Mouse (Mus musculus) megakaryocyte-erythroid progenitor cell, adult 5-6 weeks (primary cell): ENCODE measurements at regions not wholly inside any gene's neighbourhood (a gene's known extent, or its start where the extent isn't known, plus 50 kb on each side); places are given as distances from the start of the nearest gene placed in this dataset.
"Not testable (repeated sequence)": the region's sequence is repeated elsewhere in the genome, so short reads cannot be mapped to it uniquely, and the experiment has no call there.

Experiments
- ATAC-seq: replicated peaks from 2 replicates; pipeline ENCODE4 v1.8.0; 2016; ENCODE audit warnings: mild to moderate bottlenecking, inconsistent platforms; ENCODE audit not compliant: severe bottlenecking, poor library complexity, low FRiP score, low TSS enrichment

DNA sequence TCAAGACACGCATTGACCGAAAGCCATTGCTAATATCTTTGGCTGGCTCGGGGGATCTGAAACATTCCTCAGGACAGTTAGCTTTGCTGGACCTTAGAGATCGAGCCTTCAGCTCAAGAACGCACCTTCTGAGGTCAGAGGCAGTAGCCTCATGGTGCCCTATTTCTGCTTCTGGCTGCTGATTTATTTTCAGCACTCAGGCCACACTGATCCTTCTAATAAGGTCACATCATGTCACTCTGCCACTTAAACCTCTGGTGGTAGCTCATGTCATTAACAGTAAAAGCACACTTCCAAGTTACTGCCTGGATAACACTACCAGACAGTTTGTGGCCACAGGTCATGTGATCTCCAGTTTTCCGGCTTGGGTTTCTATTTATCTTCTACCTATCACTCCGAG lies 325.9 kb upstream of the Tmpo start:
- ATAC-seq = no peak

DNA sequence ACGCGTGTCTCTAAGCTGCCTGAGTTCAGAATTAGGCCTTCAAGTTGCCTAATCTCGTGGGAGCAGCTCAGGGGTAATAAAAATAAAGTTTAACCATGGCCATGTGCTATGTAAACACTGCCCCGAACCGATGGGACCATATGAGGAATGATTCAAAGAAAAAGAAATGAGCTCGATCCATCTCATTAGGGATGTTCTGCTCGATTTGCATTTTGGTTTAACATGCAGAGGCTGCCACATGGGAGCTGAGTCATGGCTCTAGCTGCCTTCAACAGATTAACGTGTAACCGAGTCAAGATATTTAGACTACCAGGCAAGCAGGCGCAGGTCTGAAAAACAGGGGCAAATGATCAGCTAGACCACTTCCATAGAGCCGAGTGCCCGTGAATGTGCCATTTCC lies 323.8 kb upstream of the Tmpo start:
- no peak for ATAC-seq

DNA sequence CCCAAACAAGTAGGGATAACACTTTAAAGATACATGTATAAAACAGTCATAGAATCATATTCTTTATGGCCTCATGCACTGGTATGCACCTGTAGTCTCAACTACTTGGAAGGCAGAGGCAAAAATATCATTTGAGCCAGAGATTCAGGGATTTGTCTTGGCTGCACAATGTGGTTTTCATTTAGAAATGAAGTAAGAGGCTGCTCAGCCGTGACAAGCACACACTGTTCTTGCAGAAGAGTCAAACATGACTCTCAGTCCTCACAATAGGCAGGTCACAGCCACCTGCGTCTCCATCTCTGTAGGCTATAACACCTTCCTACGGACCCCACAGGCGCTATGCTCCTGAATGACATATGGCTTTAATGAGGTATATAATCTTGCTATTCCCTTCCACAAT lies 317.4 kb upstream of the Tmpo start:
- no peak for ATAC-seq

DNA sequence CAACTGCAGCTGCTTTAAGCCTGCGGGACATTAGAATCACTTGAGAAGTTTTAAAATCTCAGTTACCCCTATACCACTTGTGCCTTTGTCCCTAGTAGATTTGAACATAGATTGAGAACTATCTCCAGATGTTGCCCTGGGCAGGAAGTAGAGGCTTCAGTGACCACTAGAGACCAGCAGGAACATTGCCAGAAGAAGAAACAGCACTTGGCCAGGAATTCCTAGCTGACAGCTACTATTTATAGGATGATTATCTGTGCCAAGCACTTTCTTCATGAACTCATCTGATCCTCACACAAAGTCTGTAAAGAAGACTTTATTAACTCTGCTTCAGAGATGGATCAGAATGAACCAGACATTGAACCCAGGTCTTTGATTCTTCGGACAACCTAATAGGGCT lies 283.6 kb upstream of the Tmpo start:
- no peak for ATAC-seq

DNA sequence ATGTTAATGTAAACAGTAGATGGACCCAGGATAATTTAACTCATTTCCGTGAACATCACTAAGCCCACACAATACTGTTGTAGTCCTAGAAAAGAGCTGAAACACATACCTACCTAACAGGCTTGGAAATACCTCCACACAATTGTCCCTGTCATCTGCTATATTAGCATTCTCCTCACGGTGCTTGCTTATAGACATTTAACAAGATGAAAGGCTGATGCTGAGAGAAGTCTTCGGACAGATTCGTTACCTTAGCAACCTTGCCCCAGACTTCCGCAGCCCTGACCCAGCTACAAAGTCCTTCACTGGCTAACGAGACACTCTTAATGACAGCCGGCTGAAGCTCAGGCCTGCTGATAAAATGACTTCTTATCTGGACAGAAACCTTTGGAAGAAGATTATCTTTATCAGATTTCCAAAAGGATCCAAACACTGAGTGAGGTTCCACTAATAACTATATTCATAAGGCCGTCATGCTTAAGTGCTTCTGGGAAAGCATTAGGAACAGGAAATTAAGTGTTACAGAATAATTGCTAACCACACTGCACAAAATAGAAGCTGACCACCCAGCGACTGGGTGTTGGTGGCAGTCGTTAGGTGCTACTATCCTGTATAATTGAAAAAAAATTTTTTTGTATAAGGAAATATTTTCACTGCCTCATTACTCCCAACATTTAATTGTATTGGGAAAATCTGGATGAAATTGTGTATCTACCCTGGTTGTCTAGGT lies 267.0 kb upstream of the Tmpo start:
- ATAC-seq = no peak

DNA sequence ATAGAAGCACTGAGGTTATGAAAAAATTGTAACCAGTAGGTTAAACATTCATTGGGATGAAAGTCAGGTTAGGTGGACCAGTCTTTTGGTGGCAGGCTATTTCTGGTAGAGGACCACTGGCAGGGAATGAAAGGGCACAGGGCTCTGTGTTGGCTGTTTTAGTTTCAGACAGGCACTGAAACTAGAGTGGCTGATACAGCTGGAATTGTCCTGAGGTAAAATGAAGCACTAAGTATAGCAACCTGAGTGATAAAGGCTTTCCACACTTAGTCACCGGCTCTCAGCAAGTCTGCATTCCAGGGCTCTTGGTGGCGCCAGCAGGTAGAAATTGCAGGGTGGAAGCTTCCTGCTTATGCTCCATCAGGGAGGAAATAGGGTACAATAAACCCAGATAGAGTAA lies 262.2 kb upstream of the Tmpo start:
- ATAC-seq = no peak

DNA sequence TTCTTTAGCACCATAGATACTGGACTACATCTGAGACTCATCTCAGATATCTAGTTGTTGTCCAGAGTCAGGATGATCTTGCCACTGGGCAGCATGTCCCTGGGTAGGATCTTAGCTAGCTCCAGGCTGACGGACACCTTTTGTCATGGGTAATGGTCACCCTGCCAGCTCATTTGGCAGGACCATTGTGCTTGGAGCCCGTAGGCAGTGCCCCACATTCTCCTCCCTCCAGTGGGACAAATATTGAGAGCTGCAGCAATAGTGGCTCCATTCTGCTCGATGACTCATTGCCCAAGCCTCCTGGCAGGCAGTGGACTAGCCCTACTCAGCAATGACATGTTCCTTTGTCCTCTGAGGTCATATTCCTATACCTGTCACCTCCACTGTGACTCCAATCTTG lies 258.9 kb upstream of the Tmpo start:
- no peak for ATAC-seq

DNA sequence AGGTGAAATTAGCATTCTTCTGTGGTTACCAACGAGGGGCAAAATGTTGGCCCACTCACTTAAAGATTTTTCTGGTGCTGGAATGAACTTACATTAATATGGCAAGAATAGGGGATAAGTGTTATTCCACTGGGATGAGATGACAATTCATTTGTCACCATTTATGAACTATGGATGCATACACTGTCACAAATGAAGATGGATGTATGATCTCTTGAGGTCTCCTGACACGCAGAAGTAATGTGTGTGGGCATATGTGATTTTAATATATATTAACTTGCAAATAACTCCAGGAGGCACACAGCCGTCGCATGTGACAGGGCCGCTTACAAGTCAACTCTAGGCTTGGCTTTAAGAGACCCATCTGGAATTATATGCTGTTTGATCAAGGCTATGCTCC lies 256.8 kb upstream of the Tmpo start:
- ATAC-seq = no peak

DNA sequence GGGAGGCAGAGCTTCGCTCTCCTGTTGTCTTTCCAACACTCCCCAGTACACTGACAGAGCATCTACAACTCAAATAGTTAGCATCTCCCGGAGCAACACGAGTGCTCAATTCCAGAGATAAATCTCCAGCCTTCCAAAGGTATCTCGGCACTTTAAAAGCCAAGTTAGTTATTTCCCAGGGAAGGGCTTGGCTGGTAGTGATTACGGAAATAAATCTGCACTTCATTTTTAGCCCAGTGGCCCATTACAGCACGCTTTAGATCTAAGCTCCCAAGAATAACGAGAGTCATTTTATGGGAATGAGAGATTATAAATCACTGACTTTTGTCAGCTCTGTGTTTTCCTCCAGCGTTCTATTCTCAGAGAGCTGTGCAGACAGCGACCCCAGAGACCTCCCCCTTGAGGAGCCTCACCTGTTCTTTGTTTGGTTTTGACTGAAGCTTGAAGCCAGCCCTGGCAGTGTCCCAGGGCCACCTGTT lies 255.0 kb upstream of the Tmpo start:
- no peak for ATAC-seq

DNA sequence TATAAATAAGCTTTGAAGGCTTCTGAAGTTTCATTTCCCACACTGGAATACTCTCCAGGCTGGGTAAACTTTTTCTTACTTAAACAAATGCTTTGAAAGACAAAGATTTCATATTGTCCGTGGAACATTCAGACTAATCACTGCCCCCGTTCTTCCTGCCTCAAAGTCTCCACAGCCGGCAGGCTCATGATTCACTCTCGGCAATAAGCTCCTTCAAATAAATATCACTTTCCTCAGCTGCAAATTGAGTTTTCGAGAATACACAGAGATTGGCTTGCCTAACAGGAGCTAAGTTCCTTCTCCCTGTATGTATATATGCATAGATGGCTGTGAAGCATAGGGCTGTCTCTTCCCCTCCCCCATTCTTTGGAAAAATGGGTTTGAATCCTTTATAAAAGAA lies 249.2 kb upstream of the Tmpo start:
- no peak for ATAC-seq

DNA sequence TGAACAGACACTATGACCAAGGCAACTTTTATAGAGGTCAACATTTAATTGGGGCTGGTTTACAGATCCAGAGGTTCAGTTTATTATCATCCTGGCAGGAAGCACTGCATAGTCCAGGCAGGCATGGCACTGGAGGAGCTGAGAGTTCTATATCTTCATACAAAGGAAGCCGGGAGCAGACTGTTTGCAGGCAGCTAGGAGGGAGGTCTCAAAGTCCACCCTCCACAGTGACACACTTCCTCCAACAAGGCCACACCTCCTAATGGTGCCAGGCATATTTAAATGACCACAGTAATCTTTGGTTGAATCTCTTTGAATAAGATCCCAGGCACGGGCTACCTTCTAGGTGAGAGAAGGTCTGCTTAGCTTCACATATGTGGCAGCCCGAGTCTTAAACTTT lies 245.5 kb upstream of the Tmpo start:
- no peak for ATAC-seq

DNA sequence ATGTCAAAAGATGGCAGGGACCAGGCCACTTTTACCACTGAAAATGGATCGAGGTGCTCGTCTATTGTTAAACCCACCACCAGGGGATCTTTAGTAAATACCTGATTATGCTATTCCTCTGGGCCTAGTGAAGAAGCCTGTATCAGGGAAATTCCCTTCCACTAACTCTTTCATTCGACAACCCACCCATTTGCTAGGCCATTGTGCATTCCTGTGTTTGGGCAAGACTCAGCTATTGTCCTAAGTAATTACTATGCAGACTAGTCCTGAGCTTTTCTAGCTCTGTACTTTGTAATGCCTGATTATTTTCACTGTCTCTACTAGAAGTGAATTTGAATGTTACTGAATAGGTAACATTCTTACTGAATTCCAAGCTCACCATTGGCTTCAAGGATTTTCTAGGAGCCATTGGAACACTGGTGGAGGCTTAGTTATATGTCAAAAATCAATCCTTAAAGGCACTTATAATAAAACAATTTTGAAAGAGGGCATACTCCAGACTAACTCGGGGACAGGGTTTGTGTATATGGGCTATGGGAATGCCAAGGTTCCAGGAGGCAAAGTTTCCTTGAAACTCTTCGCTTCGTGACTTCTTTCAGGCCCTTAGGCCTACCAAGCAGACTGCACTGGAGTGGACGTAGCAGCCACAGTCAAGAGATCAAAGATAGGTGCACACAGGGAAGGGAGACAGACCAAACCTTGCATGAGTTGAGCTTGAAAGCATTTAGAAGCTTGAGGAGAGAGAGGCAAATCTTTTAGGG lies 244.7 kb upstream of the Tmpo start:
- not testable (repeated sequence) for ATAC-seq

DNA sequence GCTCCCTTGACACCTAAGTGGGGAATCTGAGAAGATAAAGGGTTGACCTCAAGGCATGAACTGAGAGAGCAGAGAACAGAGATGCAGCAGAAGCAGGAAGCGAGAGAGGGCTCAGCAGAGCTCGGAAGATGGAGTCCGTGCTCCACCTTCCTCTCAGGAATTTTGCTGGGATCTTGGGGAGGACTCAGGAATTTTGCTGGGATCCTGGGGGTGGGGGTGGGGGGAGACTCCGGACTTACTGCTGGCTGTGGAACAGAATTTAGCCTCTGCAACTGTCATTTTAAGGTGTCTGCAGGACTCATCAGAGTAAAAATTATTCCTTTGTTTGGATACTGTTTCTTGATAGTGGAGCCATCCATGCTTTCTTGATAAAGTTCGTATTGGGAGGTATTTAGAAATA lies 243.7 kb upstream of the Tmpo start:
- no peak for ATAC-seq

DNA sequence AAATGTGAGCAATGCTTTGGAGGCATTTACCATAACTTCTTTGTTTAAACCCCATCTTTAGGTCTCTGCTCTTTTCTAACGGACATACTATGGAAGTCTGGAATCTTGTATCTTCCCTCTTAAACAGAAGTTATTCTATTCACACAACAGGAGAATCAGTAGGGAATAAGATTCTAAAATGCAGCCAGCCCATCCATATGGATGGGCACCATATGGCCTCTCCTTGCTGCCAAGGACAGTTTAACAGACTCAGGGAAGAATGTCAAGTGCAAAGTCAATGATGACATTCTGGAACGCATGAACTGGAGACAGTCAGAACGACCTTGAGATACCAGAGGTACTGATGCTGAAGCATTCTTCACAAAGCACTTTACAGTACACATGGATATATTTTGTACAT lies 206.1 kb upstream of the Tmpo start:
- ATAC-seq = no peak

DNA sequence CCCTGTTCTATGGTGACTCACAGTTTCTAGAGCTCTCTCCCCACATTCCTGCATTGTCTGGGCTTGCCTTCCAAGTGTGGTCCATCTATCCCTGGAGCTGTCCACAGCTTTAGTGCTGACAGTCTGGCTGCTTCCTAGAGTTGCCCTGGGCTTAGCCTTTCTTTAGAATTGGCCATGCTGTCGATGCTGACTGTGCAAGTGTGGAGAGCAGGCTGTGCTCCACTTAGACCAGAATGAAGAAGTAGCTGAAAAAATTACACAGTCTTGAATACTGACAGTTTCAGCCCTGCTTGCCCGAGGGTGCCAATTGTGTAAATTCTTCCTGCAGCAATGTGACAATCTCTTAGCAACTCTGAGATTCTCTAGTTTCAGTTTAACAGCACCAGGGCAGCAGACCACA lies 203.3 kb upstream of the Tmpo start:
- ATAC-seq = no peak

DNA sequence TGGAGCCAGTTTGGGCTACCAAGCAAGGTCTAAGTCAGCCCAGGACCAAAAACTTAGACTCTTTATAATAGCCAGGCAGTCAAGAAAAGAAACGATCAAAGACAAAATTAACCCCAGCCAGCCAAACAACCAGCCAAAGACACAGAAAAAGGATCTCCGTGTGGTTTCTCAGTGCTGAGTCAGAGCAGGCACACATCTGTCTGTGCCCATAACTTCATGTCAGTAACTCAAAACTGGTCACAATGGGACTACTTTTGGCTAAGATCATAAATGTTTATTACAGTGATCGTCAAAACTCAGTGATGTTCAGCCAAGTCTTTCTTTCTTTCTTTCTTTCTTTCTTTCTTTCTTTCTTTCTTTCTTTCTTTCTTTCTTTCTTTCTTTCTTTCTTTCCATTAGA lies 195.6 kb upstream of the Tmpo start:
- no peak for ATAC-seq

DNA sequence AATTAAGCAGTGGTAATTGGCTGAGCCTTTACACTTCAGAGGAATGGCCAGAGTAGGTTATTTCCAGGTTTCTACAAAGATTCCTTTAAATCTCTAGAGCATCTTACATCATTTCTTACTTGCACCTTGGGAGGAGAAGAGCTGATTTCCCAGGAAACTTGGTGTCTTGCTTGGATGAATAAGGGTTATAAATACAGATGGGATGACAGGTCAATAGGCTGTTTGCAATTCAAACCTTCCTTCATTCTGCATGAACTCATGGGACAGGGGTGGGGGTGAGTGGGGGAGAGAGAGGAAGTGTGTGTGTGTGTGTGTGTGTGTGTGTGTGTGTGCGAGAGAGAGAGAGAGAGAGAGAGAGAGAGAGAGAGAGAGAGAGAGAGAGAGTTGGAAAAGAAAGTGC lies 186.4 kb upstream of the Tmpo start:
- no peak for ATAC-seq

DNA sequence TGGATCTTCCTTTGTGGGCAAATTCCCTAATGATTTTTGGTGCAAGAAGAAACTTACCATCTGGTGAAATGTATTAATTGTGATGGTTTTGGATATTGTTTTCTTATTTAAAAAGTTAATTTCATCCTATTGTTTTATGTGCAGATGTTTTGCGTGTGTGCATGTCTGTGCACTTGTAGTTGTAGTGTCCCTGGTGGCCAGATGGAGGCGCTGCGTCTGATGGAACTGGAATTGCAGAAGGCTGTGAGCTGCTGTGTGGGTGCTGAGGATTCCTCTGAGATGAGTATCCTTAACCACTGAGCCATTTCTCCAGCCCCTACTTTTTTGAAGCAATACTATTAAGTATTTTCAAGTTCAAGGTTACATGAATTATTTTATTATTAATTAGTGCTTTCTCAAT lies 181.5 kb upstream of the Tmpo start:
- no peak for ATAC-seq

DNA sequence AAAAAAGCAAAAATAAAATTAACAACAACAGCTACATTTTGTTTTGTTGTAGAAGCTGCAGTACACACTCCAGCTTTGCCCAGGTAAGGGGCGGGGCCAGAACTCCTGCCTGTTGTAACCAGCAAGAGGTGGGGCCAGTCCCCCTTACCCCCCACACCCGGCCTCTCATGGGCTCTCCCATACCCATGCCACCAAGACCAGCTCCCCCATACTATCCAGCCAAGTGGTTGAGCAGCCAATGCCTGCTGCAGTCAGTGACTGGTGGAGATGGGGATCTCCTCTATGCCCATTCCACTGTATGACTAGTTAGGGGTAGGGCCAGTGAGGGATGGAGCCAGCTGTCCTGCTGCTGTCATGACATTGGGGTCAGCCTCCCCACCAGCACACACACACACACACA lies 180.5 kb upstream of the Tmpo start:
- no peak for ATAC-seq

DNA sequence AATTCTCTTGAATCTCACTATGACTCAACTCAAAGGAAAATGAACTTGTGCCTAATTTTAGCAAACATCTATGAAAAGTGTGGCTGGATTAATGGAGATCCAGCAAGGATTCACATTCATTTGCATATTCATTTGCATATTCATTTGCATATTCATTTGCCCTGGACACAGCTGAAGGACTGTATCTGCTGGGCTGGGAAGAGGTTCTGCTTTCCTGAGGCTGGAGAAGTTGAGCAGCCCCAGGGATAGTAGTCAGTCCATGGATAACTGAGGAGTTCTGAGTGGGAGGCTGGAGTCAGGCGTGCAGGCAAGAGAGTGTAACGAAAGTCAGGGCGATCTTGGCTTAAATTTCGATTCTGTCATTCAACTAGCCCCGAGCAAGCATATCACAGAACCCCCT lies 164.3 kb upstream of the Tmpo start:
- ATAC-seq = no peak

DNA sequence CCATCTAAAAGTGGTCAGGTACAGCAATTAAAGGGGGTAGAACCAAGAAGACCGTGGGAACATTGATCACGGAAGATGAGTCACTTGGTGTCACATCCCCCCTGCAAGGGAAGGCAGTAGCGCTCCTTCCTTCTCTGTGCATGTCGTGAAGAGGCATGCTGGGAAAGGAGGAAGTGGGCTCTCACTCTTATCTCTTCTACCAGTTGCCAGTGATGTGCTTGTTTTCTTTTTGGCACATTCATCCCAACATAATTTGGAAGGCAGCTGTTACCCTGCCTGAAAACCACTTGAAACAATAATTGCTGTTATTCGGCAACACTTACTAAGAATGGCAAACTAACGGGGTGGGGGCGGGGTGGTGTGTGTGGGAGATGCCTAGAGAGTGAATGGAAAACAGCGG lies 161.0 kb upstream of the Tmpo start:
- no peak for ATAC-seq
